25 mouse cellular contexts compared by ENCODE assay signal in genomic region chr8:98684531-98684930, GRCm38 (mm10).
DNase-seq lines count a peak whose midpoint lies in the region; ATAC-seq and TF ChIP-seq lines count a peak whose summit lies in the region.
"Had no signal": no experiment of that assay in that cellular context is flagged by ENCODE, and none has a peak within 500 bp of the region (broad histone marks: within the 10 kb centered on the region; RNA-seq: fewer than 3 reads in every experiment).

No protein-coding gene starts in this region.

- no peak; the same call in 1 of the 2 replicates for ATAC-seq in forebrain, postnatal 0 days
- ATAC-seq: forebrain, embryonic 14.5 days; hindbrain, postnatal 0 days; inflammation-experienced regulatory T-cells, adult 6 months; intestine, embryonic 16.5 days; Patski had no signal

- no peaks in the 10 kb centered on the region for H3K27me3 ChIP-seq in forebrain, postnatal 0 days (ENCODE audit: insufficient read depth, low read length)
- H3K27me3 ChIP-seq: CH12.LX; heart, embryonic 13.5 days; Patski had no signal

- H3K4me2 ChIP-seq in forebrain, postnatal 0 days (ENCODE audit: low read depth): no peak overlapping the region
- H3K4me2 ChIP-seq: heart, embryonic 13.5 days; hindbrain, embryonic 14.5 days had no signal

- no peaks in the 10 kb centered on the region for H3K4me1 ChIP-seq in forebrain, postnatal 0 days (ENCODE audit: insufficient read depth)
- H3K4me1 ChIP-seq: heart, embryonic 10.5 days; heart, embryonic 13.5 days had no signal

- H3K36me3 ChIP-seq in forebrain, postnatal 0 days (ENCODE audit: insufficient read depth): no peaks in the 10 kb centered on the region
- H3K36me3 ChIP-seq: G1E; heart, embryonic 10.5 days; heart, embryonic 13.5 days had no signal

- intact Hi-C loops in left cerebral cortex, postnatal 36 days (cut with DNase I): no loop called here

- TF ChIP-seq CTCF in forebrain, postnatal 0 days (IDR thresholded peaks at IDR 0.05; ENCODE audit: low read depth): no peak

- 74% methylated on average over 6 of the region's 6 CpGs for WGBS in forebrain, postnatal 0 days

- H3K9ac ChIP-seq in forebrain, postnatal 0 days: no peak overlapping the region
- H3K9ac ChIP-seq: heart, embryonic 13.5 days; hindbrain, embryonic 14.5 days had no signal

- H3K9me3 ChIP-seq in forebrain, postnatal 0 days (ENCODE audit: low read length): no peaks in the 10 kb centered on the region
- H3K9me3 ChIP-seq: G1E; heart, embryonic 10.5 days; heart, embryonic 13.5 days had no signal

- H3K27ac ChIP-seq in forebrain, postnatal 0 days (ENCODE audit: low read depth, low read length): no peak overlapping the region
- H3K27ac ChIP-seq: heart, adult 2 months; heart, embryonic 10.5 days; heart, embryonic 13.5 days; hindbrain, embryonic 14.5 days; hindbrain, postnatal 0 days had no signal

- DNase-seq in cerebellum, adult 9-10 months: peak; percentile 8
- no peak for DNase-seq in cerebellum, adult 18-20 months
- DNase-seq in left cerebral cortex, adult 11 months (ENCODE audit: low spot score): peak; percentile 6
- DNase-seq in left cerebral cortex, postnatal 36 days (ENCODE audit: low spot score in 2 of 2): no peak
- peak; percentile 4 for DNase-seq in right cerebral cortex, adult 18-20 months
- no peak for DNase-seq in right cerebral cortex, postnatal 14 days
- DNase-seq in forebrain, postnatal 0 days: no peak
- DNase-seq: adrenal gland, postnatal 10 days; adrenal gland, postnatal 36 days; B cell, adult 2 months; gastrocnemius, postnatal 10 days; gastrocnemius, postnatal 36 days; heart, adult 2 months; heart, postnatal 14 days; heart, postnatal 4 days had no signal

- H3K4me3 ChIP-seq in forebrain, postnatal 0 days (ENCODE audit: low read depth, low read length): no peak overlapping the region
- H3K4me3 ChIP-seq: heart, adult 2 months; heart, embryonic 10.5 days; heart, embryonic 13.5 days had no signal

Comparison
In these comparisons a context has a peak if more than half of its experiments do, and no peak if none do; other contexts are left out.
1. DNase-seq: peak in cerebellum, adult 9-10 months (single experiment), left cerebral cortex, adult 11 months (single experiment) and right cerebral cortex, adult 18-20 months (single experiment); none in cerebellum, adult 18-20 months (0 of 2), left cerebral cortex, postnatal 36 days (0 of 2), right cerebral cortex, postnatal 14 days (single experiment) and forebrain, postnatal 0 days (single experiment).